Mouse (Mus musculus): ENCODE data around the gene Tmem81. TPM values are rescaled to one million over a fixed set of nuclear protein-coding genes. Genes with fewer than 3 reads are reported as not detected.

The Tmem81 gene
- polyA plus RNA-seq, 1 experiment from 2014 or later, result 1.3 TPM

- Histone ChIP-seq H3K4me1 (ENCODE audit: control insufficient read depth, insufficient read depth, low read length) (no peaks in the 10 kb centered on the region), H3K9me3 (replicated peaks; ENCODE audit: control insufficient read depth, low read length) (no peaks in the 10 kb centered on the region), H3K9ac (ENCODE audit: low read depth, low read length) (no peak overlapping the region), H3K4me3 (ENCODE audit: low read depth, low read length) (no peak overlapping the region), H3K27ac (ENCODE audit: low read depth, low read length) (no peak overlapping the region), H3K36me3 (ENCODE audit: control insufficient read depth, insufficient read depth, low read length) (0 out of 2 replicates have a peak, but pooled peaks cover 3% of the 10 kb centered on the region), H3K27me3 (ENCODE audit: control insufficient read depth, insufficient read depth, low read length) (peaks cover 3% of the 10 kb centered on the region; the same call in 1 of the 2 replicates), H3K4me2 (no peak overlapping the region)
- 85% methylated on average over 5 of the region's 5 CpGs for WGBS (ENCODE audit: insufficient replicate concordance)
- no peak for ATAC-seq (replicated peaks; ENCODE audit: insufficient number of reproducible peaks, low FRiP score, low TSS enrichment)
Measured at GRCm38 (mm10) chr1:132509771-132510170, 3.7 kb downstream of the Tmem81 start.

- no peak overlapping the region for H3K9ac ChIP-seq (ENCODE audit: low read depth, low read length)
- H3K27ac ChIP-seq (ENCODE audit: low read depth, low read length), result no peak overlapping the region
- H3K36me3 ChIP-seq (ENCODE audit: control insufficient read depth, insufficient read depth, low read length), result 0 out of 2 replicates have a peak, but pooled peaks cover 3% of the 10 kb centered on the region
- no peak overlapping the region for H3K4me3 ChIP-seq (ENCODE audit: low read depth, low read length)
- H3K4me1 ChIP-seq (ENCODE audit: control insufficient read depth, insufficient read depth, low read length), result no peaks in the 10 kb centered on the region
- no peak overlapping the region for H3K4me2 ChIP-seq
- WGBS (ENCODE audit: insufficient replicate concordance), result 44% methylated on average over 8 of the region's 8 CpGs
- H3K27me3 ChIP-seq (ENCODE audit: control insufficient read depth, insufficient read depth, low read length), result peaks cover 9% of the 10 kb centered on the region; the same call in 1 of the 2 replicates
- no peaks in the 10 kb centered on the region for H3K9me3 ChIP-seq (replicated peaks; ENCODE audit: control insufficient read depth, low read length)
- ATAC-seq (replicated peaks; ENCODE audit: insufficient number of reproducible peaks, low FRiP score, low TSS enrichment), result no peak
Measured at GRCm38 (mm10) chr1:132511521-132511920, 5.5 kb downstream of the Tmem81 start.

- 75% methylated on average over 8 of the region's 8 CpGs for WGBS (ENCODE audit: insufficient replicate concordance)
- H3K4me1 ChIP-seq (ENCODE audit: control insufficient read depth, insufficient read depth, low read length), result no peaks in the 10 kb centered on the region
- no peak overlapping the region for H3K27ac ChIP-seq (ENCODE audit: low read depth, low read length)
- no peak overlapping the region for H3K4me2 ChIP-seq
- H3K4me3 ChIP-seq (ENCODE audit: low read depth, low read length), result no peak overlapping the region
- H3K36me3 ChIP-seq (ENCODE audit: control insufficient read depth, insufficient read depth, low read length), result 0 out of 2 replicates have a peak, but pooled peaks cover 3% of the 10 kb centered on the region
- no peak overlapping the region for H3K9ac ChIP-seq (ENCODE audit: low read depth, low read length)
- H3K27me3 ChIP-seq (ENCODE audit: control insufficient read depth, insufficient read depth, low read length), result peaks cover 9% of the 10 kb centered on the region; the same call in 1 of the 2 replicates
- H3K9me3 ChIP-seq (replicated peaks; ENCODE audit: control insufficient read depth, low read length), result no peaks in the 10 kb centered on the region
- no peak for ATAC-seq (replicated peaks; ENCODE audit: insufficient number of reproducible peaks, low FRiP score, low TSS enrichment)
Measured at GRCm38 (mm10) chr1:132512106-132512505, 6.1 kb downstream of the Tmem81 start.

GRCm38 (mm10) chr1:132515339-132515738, 9.3 kb downstream of the Tmem81 start:
- Histone ChIP-seq H3K4me3 (ENCODE audit: low read depth, low read length) (no peak overlapping the region), H3K4me2 (no peak overlapping the region), H3K9me3 (replicated peaks; ENCODE audit: control insufficient read depth, low read length) (no peaks in the 10 kb centered on the region), H3K36me3 (ENCODE audit: control insufficient read depth, insufficient read depth, low read length) (no peaks in the 10 kb centered on the region), H3K4me1 (ENCODE audit: control insufficient read depth, insufficient read depth, low read length) (no peaks in the 10 kb centered on the region), H3K27me3 (ENCODE audit: control insufficient read depth, insufficient read depth, low read length) (peaks cover 9% of the 10 kb centered on the region; the same call in 1 of the 2 replicates), H3K27ac (ENCODE audit: low read depth, low read length) (no peak overlapping the region), H3K9ac (ENCODE audit: low read depth, low read length) (no peak overlapping the region)
- no peak for ATAC-seq (replicated peaks; ENCODE audit: insufficient number of reproducible peaks, low FRiP score, low TSS enrichment)
- WGBS (ENCODE audit: insufficient replicate concordance), result 88% methylated on average over 12 of the region's 12 CpGs

- no peak overlapping the region for H3K9ac ChIP-seq (ENCODE audit: low read depth, low read length)
- no peaks in the 10 kb centered on the region for H3K9me3 ChIP-seq (replicated peaks; ENCODE audit: control insufficient read depth, low read length)
- H3K4me1 ChIP-seq (ENCODE audit: control insufficient read depth, insufficient read depth, low read length), result no peaks in the 10 kb centered on the region
- no peak overlapping the region for H3K27ac ChIP-seq (ENCODE audit: low read depth, low read length)
- 83% methylated on average over 11 of the region's 11 CpGs for WGBS (ENCODE audit: insufficient replicate concordance)
- H3K27me3 ChIP-seq (ENCODE audit: control insufficient read depth, insufficient read depth, low read length), result peaks cover 10% of the 10 kb centered on the region; the same call in 1 of the 2 replicates
- no peak for ATAC-seq (replicated peaks; ENCODE audit: insufficient number of reproducible peaks, low FRiP score, low TSS enrichment)
- H3K4me3 ChIP-seq (ENCODE audit: low read depth, low read length), result no peak overlapping the region
- H3K36me3 ChIP-seq (ENCODE audit: control insufficient read depth, insufficient read depth, low read length), result no peaks in the 10 kb centered on the region
- no peak overlapping the region for H3K4me2 ChIP-seq
Measured at GRCm38 (mm10) chr1:132516776-132517175, 10.7 kb downstream of the Tmem81 start.

GRCm38 (mm10) chr1:132518621-132519020, 12.6 kb downstream of the Tmem81 start:
- Histone ChIP-seq H3K4me3 (ENCODE audit: low read depth, low read length) (no peak overlapping the region), H3K27me3 (ENCODE audit: control insufficient read depth, insufficient read depth, low read length) (peaks cover 10% of the 10 kb centered on the region; the same call in 1 of the 2 replicates), H3K4me2 (no peak overlapping the region), H3K27ac (ENCODE audit: low read depth, low read length) (no peak overlapping the region), H3K4me1 (ENCODE audit: control insufficient read depth, insufficient read depth, low read length) (no peaks in the 10 kb centered on the region), H3K9me3 (replicated peaks; ENCODE audit: control insufficient read depth, low read length) (no peaks in the 10 kb centered on the region), H3K36me3 (ENCODE audit: control insufficient read depth, insufficient read depth, low read length) (no peaks in the 10 kb centered on the region), H3K9ac (ENCODE audit: low read depth, low read length) (no peak overlapping the region)
- no peak for ATAC-seq (replicated peaks; ENCODE audit: insufficient number of reproducible peaks, low FRiP score, low TSS enrichment)
- WGBS (ENCODE audit: insufficient replicate concordance), result 80% methylated on average over 18 of the region's 18 CpGs

- no peaks in the 10 kb centered on the region for H3K36me3 ChIP-seq (ENCODE audit: control insufficient read depth, insufficient read depth, low read length)
- 88% methylated on average over 11 of the region's 11 CpGs for WGBS (ENCODE audit: insufficient replicate concordance)
- no peak overlapping the region for H3K9ac ChIP-seq (ENCODE audit: low read depth, low read length)
- no peaks in the 10 kb centered on the region for H3K4me1 ChIP-seq (ENCODE audit: control insufficient read depth, insufficient read depth, low read length)
- no peak overlapping the region for H3K4me3 ChIP-seq (ENCODE audit: low read depth, low read length)
- no peaks in the 10 kb centered on the region for H3K9me3 ChIP-seq (replicated peaks; ENCODE audit: control insufficient read depth, low read length)
- H3K27me3 ChIP-seq (ENCODE audit: control insufficient read depth, insufficient read depth, low read length), result peaks cover 9% of the 10 kb centered on the region; the same call in 1 of the 2 replicates
- no peak overlapping the region for H3K27ac ChIP-seq (ENCODE audit: low read depth, low read length)
- no peak overlapping the region for H3K4me2 ChIP-seq
- ATAC-seq (replicated peaks; ENCODE audit: insufficient number of reproducible peaks, low FRiP score, low TSS enrichment), result no peak
Measured at GRCm38 (mm10) chr1:132519734-132520133, 13.7 kb downstream of the Tmem81 start.

- Histone ChIP-seq H3K27me3 (ENCODE audit: control insufficient read depth, insufficient read depth, low read length) (peaks cover 3% of the 10 kb centered on the region; the same call in 1 of the 2 replicates), H3K4me3 (ENCODE audit: low read depth, low read length) (no peak overlapping the region), H3K9ac (ENCODE audit: low read depth, low read length) (no peak overlapping the region), H3K4me2 (no peak overlapping the region), H3K36me3 (ENCODE audit: control insufficient read depth, insufficient read depth, low read length) (no peaks in the 10 kb centered on the region), H3K27ac (ENCODE audit: low read depth, low read length) (no peak overlapping the region), H3K4me1 (ENCODE audit: control insufficient read depth, insufficient read depth, low read length) (no peaks in the 10 kb centered on the region), H3K9me3 (replicated peaks; ENCODE audit: control insufficient read depth, low read length) (no peaks in the 10 kb centered on the region)
- ATAC-seq (replicated peaks; ENCODE audit: insufficient number of reproducible peaks, low FRiP score, low TSS enrichment), result no peak
- 17% methylated on average over 3 of the region's 6 CpGs for WGBS (ENCODE audit: insufficient replicate concordance)
Measured at GRCm38 (mm10) chr1:132520764-132521163, 14.7 kb downstream of the Tmem81 start.

- no peak overlapping the region for H3K4me2 ChIP-seq
- no peaks in the 10 kb centered on the region for H3K36me3 ChIP-seq (ENCODE audit: control insufficient read depth, insufficient read depth, low read length)
- ATAC-seq (replicated peaks; ENCODE audit: insufficient number of reproducible peaks, low FRiP score, low TSS enrichment), result no peak
- H3K9ac ChIP-seq (ENCODE audit: low read depth, low read length), result no peak overlapping the region
- no peaks in the 10 kb centered on the region for H3K4me1 ChIP-seq (ENCODE audit: control insufficient read depth, insufficient read depth, low read length)
- H3K27me3 ChIP-seq (ENCODE audit: control insufficient read depth, insufficient read depth, low read length), result peaks cover 6% of the 10 kb centered on the region; the same call in 1 of the 2 replicates
- no peaks in the 10 kb centered on the region for H3K9me3 ChIP-seq (replicated peaks; ENCODE audit: control insufficient read depth, low read length)
- no peak overlapping the region for H3K27ac ChIP-seq (ENCODE audit: low read depth, low read length)
- no peak overlapping the region for H3K4me3 ChIP-seq (ENCODE audit: low read depth, low read length)
- 77% methylated on average over 8 of the region's 8 CpGs for WGBS (ENCODE audit: insufficient replicate concordance)
Measured at GRCm38 (mm10) chr1:132523048-132523447, 17.0 kb downstream of the Tmem81 start.

Data from heart, embryonic 11.5 days (tissue).